Mouse (Mus musculus) E14TG2a.4 (cell line): ENCODE results near the gene Hcar1.

Experiments used
- H3K27me3 ChIP-seq: 2 replicates; pipeline ENCODE4 v1.6.1; 2014; ENCODE audit warnings: low read length, control low read depth; ENCODE audit not compliant: insufficient read depth
- H3K36me3 ChIP-seq: 2 replicates; pipeline ENCODE4 v1.6.1; 2014; ENCODE audit warnings: low read length, control low read depth; ENCODE audit not compliant: insufficient read depth
- H3K4me1 ChIP-seq: replicated peaks from 2 replicates; pipeline ENCODE4 v1.6.1; 2014; ENCODE audit warnings: low read depth, low read length, control low read depth
- H3K4me3 ChIP-seq: replicated peaks from 2 replicates; pipeline ENCODE4 v1.5.1; 2014; ENCODE audit warnings: mild to moderate bottlenecking, low read length
- H3K9me3 ChIP-seq: 2 replicates; pipeline ENCODE4 v1.6.1; 2014; ENCODE audit warnings: low read length, control low read depth
- CTCF ChIP-seq: conservative IDR thresholded peaks from 2 replicates; pipeline ENCODE4 v1.5.1; 2014; ENCODE audit warnings: low read length
- NANOG ChIP-seq: IDR thresholded peaks from 2 replicates; pipeline ENCODE4 v1.6.1; 2014; ENCODE audit warnings: borderline replicate concordance, low read length, mixed read lengths
- POU5F1 ChIP-seq: IDR thresholded peaks from 2 replicates; pipeline ENCODE4 v1.6.1; 2014; ENCODE audit warnings: low read length, borderline replicate concordance

Hcar1 gene

DNA sequence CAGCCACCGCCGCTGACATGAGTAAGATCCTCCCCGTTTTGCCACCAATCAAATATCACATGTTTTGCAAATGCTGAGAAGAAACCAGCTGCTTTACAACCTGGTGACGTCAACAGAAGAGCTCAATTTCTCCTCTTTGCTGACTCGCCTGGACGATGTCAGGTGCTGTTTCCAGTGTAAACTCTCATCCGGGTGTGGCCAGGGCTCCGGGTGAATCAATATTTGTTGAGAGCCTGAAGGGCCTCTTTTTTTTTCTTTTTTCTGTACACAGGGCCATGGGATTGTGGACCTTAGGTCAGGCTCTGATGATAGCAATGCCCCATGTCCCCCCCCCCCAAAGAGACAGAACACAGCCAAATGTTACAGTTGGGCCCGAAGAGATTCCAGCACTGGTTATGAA is 25.3 kb downstream of the Hcar1 start:
- Histone ChIP-seq H3K9me3 (peaks cover 3% of the 10 kb centered on the region; the same call in 1 of the 2 replicates), H3K36me3 (no peaks in the 10 kb centered on the region), H3K4me1 (no peaks in the 10 kb centered on the region), H3K27me3 (no peaks in the 10 kb centered on the region), H3K4me3 (no peak overlapping the region)
- TF ChIP-seq POU5F1 (no peak), NANOG (no peak), CTCF (no peak)

DNA sequence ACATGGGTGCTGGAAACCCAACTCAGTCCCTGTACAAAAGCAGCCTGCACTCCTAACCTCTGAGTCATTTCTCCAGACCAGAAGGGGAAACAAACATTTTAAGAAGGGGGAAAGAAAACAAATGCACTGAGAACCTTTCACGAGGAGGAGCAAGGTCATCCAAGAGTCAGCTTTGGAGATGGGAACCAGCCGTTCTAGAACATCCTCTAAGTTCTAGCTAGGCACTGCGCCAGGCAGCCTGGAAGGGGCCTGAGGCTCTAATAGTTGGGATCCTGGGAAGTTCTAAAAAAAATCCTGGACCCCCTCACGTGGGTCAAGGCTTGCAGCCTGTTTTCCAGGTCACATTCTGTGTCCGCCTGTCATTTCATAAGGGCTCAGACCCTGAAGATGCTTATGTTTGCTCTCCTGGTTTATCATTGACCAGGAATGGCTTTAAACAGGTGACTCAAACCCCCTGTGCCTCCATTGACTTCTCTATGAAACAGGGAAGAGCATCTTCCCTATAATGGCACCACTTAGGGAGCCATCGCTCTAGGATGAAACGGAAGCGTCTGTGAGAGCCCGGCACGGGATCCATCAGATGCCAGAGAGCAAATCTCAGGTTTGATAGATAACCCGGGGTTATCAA is 25.8 kb downstream of the Hcar1 start:
- Histone ChIP-seq H3K9me3 (peaks cover 3% of the 10 kb centered on the region; the same call in 1 of the 2 replicates), H3K27me3 (no peaks in the 10 kb centered on the region), H3K4me1 (no peaks in the 10 kb centered on the region), H3K4me3 (no peak overlapping the region), H3K36me3 (no peaks in the 10 kb centered on the region)
- no peak for TF ChIP-seq CTCF
- no peak for TF ChIP-seq NANOG
- no peak for TF ChIP-seq POU5F1

GRCm38 (mm10) chr5:123851398-123851797 is 28.4 kb downstream of the Hcar1 start:
- TF ChIP-seq CTCF (no peak), NANOG (no peak), POU5F1 (no peak)
- Histone ChIP-seq H3K9me3 (no peaks in the 10 kb centered on the region), H3K36me3 (no peaks in the 10 kb centered on the region), H3K27me3 (no peaks in the 10 kb centered on the region), H3K4me1 (no peaks in the 10 kb centered on the region), H3K4me3 (no peak overlapping the region)

GRCm38 (mm10) chr5:123844316-123844715 is 35.5 kb downstream of the Hcar1 start:
- no peaks in the 10 kb centered on the region for H3K36me3 ChIP-seq
- H3K4me3 ChIP-seq = no peak overlapping the region
- no peaks in the 10 kb centered on the region for H3K9me3 ChIP-seq
- no peaks in the 10 kb centered on the region for H3K27me3 ChIP-seq
- TF ChIP-seq CTCF = no peak
- H3K4me1 ChIP-seq = peaks cover 14% of the 10 kb centered on the region; the same call in 1 of the 2 replicates

GRCm38 (mm10) chr5:123843816-123844215 is 36.0 kb downstream of the Hcar1 start:
- Histone ChIP-seq H3K9me3 (peaks cover under 1% of the 10 kb centered on the region), H3K27me3 (no peaks in the 10 kb centered on the region), H3K4me1 (peaks cover 14% of the 10 kb centered on the region; the same call in 1 of the 2 replicates), H3K4me3 (no peak overlapping the region), H3K36me3 (no peaks in the 10 kb centered on the region)
- no peak for TF ChIP-seq CTCF

GRCm38 (mm10) chr5:123842935-123843282 is 36.9 kb downstream of the Hcar1 start:
- Histone ChIP-seq H3K4me3 (no peak overlapping the region), H3K27me3 (no peaks in the 10 kb centered on the region), H3K9me3 (peaks cover 9% of the 10 kb centered on the region), H3K36me3 (no peaks in the 10 kb centered on the region), H3K4me1 (peaks cover 14% of the 10 kb centered on the region; the same call in 1 of the 2 replicates)
- no peak for TF ChIP-seq NANOG
- TF ChIP-seq CTCF = no peak
- no peak for TF ChIP-seq POU5F1

DNA sequence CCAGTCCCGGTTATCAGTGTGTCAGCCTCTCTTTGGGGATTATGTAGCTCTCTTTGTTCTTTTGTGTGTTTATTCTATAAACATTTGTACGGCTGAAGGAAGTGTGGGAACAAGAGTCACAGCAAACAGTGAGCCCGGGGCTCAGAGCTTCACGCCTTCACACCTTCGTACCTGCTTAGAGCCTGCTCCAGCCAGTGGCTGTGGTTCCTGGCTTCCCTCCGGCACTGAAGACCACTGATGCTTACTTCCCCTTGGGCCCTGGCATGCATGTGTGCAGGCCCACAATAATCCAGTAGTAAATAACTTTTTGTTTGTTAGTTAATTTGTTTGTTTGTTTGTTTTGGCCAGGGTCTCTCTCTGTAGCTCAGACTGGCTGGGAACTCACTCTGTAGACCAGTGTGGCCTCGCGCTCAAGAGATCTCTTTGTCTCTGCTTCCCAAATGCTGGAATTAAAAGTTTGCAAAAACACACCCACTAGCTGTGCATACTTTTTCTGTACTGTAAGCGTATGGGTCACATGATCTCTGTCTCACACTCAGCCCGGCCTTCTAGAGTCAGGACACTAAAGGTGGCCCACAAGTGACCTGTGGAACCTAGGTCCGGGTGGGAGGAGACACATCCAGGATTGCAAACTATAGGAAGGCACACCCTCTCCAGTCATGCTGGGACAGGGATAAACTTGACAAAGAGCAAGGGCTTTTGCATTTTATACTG is 37.4 kb downstream of the Hcar1 start:
- TF ChIP-seq NANOG (no peak), POU5F1 (no peak), CTCF (no peak)
- peaks cover 9% of the 10 kb centered on the region for H3K9me3 ChIP-seq
- no peaks in the 10 kb centered on the region for H3K36me3 ChIP-seq
- no peak overlapping the region for H3K4me3 ChIP-seq
- no peaks in the 10 kb centered on the region for H3K27me3 ChIP-seq
- H3K4me1 ChIP-seq = peaks cover 16% of the 10 kb centered on the region

- peaks cover 7% of the 10 kb centered on the region for H3K4me1 ChIP-seq
Measured at GRCm38 (mm10) chr5:123837371-123837770, 42.4 kb downstream of the Hcar1 start.

DNA sequence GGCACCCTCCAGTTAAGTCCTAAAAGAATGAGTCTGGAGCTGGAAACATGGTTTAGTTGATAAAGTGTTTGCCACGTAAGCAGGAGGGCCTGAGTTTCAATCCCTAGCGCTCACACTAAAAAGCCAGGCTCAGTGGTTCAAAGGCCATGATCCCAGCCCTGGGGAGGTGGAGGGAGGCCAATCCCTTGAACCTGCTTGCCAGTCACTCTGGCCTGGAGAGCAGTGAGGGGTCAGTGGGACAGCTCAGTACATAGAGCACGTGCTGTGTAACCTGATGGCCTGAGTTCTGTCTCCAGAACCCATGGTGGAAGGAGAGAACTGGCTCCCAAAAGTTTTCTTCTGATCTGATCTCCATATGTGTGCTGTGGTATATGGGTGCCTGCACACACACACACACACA is 45.0 kb downstream of the Hcar1 start:
- no peak for TF ChIP-seq NANOG
- TF ChIP-seq POU5F1 = no peak
- TF ChIP-seq CTCF = no peak
- no peaks in the 10 kb centered on the region for H3K36me3 ChIP-seq
- peaks cover 7% of the 10 kb centered on the region for H3K4me1 ChIP-seq
- peaks cover 53% of the 10 kb centered on the region for H3K9me3 ChIP-seq
- no peaks in the 10 kb centered on the region for H3K27me3 ChIP-seq
- H3K4me3 ChIP-seq = no peak overlapping the region

More at GRCm38 (mm10) chr5:123837371-123837770, 42.4 kb downstream of the Hcar1 start:
- Histone ChIP-seq H3K36me3 (no peaks in the 10 kb centered on the region), H3K27me3 (no peaks in the 10 kb centered on the region), H3K9me3 (peaks cover 38% of the 10 kb centered on the region), H3K4me3 (no peak overlapping the region)
- TF ChIP-seq CTCF (no peak), NANOG (no peak), POU5F1 (no peak)
